Mouse (Mus musculus): ENCODE results near the gene Nr4a1. TPM values are rescaled to one million over a fixed set of nuclear protein-coding genes. Genes with fewer than 3 reads are reported as not detected.

Nr4a1 gene
- total and polyA plus RNA-seq, 3 experiments = 0.60 to 1.6 (median 0.89) TPM

- H3K27ac ChIP-seq (ENCODE audit: insufficient read depth, low read depth) = no peak overlapping the region
- no peak overlapping the region for H3K4me3 ChIP-seq (replicated peaks in 1 of 3; ENCODE audit: low read depth in 2 of 3, low read length in 2 of 3, poor library complexity in 1 of 3)
Measured at GRCm38 (mm10) chr15:101248029-101248710, 5.9 kb upstream of the Nr4a1 start.

GRCm38 (mm10) chr15:101250220-101250800, 3.8 kb upstream of the Nr4a1 start:
- TF ChIP-seq CHD2 (IDR thresholded peaks at IDR 0.05; ENCODE audit: low read length) (no peak), RCOR1 (conservative IDR thresholded peaks at IDR 0.05; ENCODE audit: low read depth, low read length) (no peak), KAT2A (IDR thresholded peaks at IDR 0.05; ENCODE audit: insufficient replicate concordance, low read length) (no peak), POLR2AphosphoS2 (IDR thresholded peaks at IDR 0.05; ENCODE audit: low read depth, low read length) (no peak), ELF1 (IDR thresholded peaks at IDR 0.05; ENCODE audit: low read depth, low read length) (no peak), MAFK (IDR thresholded peaks at IDR 0.05; ENCODE audit: insufficient replicate concordance, low read length) (no peak), MEF2A (IDR thresholded peaks at IDR 0.05; ENCODE audit: borderline replicate concordance, low read depth, low read length) (no peak), NELFE (IDR thresholded peaks at IDR 0.05; ENCODE audit: low read depth, low read length) (no peak), USF2 (conservative IDR thresholded peaks at IDR 0.05; ENCODE audit: low read depth, low read length) (no peak), NRF1 (IDR thresholded peaks at IDR 0.05; ENCODE audit: low read depth, low read length) (no peak), POLR2A (IDR thresholded peaks at IDR 0.05; ENCODE audit: low read depth, low read length) (no peak), SIN3A (IDR thresholded peaks at IDR 0.05; ENCODE audit: low read length) (no peak), PAX5 (IDR thresholded peaks at IDR 0.05; ENCODE audit: low read length) (no peak)
- H3K27ac ChIP-seq (ENCODE audit: insufficient read depth, low read depth) = no peak overlapping the region
- H3K9me3 ChIP-seq (replicated peaks; ENCODE audit: low read length) = peaks cover 41% of the 10 kb centered on the region
- peaks cover 9 to 51% of the 10 kb centered on the region in 2 experiments for H3K4me1 ChIP-seq (ENCODE audit: control insufficient read depth in 1 of 2, insufficient read depth in 2 of 2)
- no peak overlapping the region for H3K4me2 ChIP-seq (ENCODE audit: insufficient read depth, low read depth, poor library complexity, severe bottlenecking)
- H3K4me3 ChIP-seq (replicated peaks in 1 of 3; ENCODE audit: low read depth in 2 of 3, low read length in 2 of 3, poor library complexity in 1 of 3) = no peak overlapping the region
- H3K36me3 ChIP-seq (replicated peaks in 1 of 2; ENCODE audit: control insufficient read depth in 1 of 2, insufficient read depth in 1 of 2, low read length in 1 of 2) = no peaks in the 10 kb centered on the region
- dilution Hi-C loops (cut with MboI; ENCODE audit: extremely low pct_ligation_motif_present, extremely low pct_unique_long_range_greater_than_20kb, low sequenced_read_pairs) = no loop called here
- no peaks in the 10 kb centered on the region for H3K79me2 ChIP-seq (replicated peaks; ENCODE audit: control insufficient read depth, extremely low read depth, insufficient read depth, poor library complexity, severe bottlenecking)
- H3K9ac ChIP-seq (ENCODE audit: insufficient read depth, low read depth) = no peak overlapping the region
- in situ Hi-C loops (cut with MboI; ENCODE audit: low pct_ligation_motif_present, low pct_unique_long_range_greater_than_20kb, low sequenced_read_pairs) = no loop called here
- no peak for DNase-seq (ENCODE audit: extremely low read depth)
- peaks cover 45% of the 10 kb centered on the region for H3K27me3 ChIP-seq (replicated peaks)

More at GRCm38 (mm10) chr15:101248029-101248710, 5.9 kb upstream of the Nr4a1 start:
- dilution Hi-C loops (cut with MboI; ENCODE audit: extremely low pct_ligation_motif_present, extremely low pct_unique_long_range_greater_than_20kb, low sequenced_read_pairs) = no loop called here
- in situ Hi-C loops (cut with MboI; ENCODE audit: low pct_ligation_motif_present, low pct_unique_long_range_greater_than_20kb, low sequenced_read_pairs) = no loop called here
- Histone ChIP-seq H3K4me1 (ENCODE audit: control insufficient read depth in 1 of 2, insufficient read depth in 2 of 2) (peaks cover 3 to 34% of the 10 kb centered on the region in 2 experiments), H3K9me3 (replicated peaks; ENCODE audit: low read length) (peaks cover 39% of the 10 kb centered on the region), H3K79me2 (replicated peaks; ENCODE audit: control insufficient read depth, extremely low read depth, insufficient read depth, poor library complexity, severe bottlenecking) (no peaks in the 10 kb centered on the region), H3K36me3 (replicated peaks in 1 of 2; ENCODE audit: control insufficient read depth in 1 of 2, insufficient read depth in 1 of 2, low read length in 1 of 2) (no peaks in the 10 kb centered on the region), H3K4me2 (ENCODE audit: insufficient read depth, low read depth, poor library complexity, severe bottlenecking) (no peak overlapping the region), H3K9ac (ENCODE audit: insufficient read depth, low read depth) (no peak overlapping the region), H3K27me3 (replicated peaks) (peaks cover 37% of the 10 kb centered on the region)
- DNase-seq (ENCODE audit: extremely low read depth) = no peak
- TF ChIP-seq ZC3H11A (IDR thresholded peaks at IDR 0.05; ENCODE audit: low read depth, low read length) (no peak), CHD1 (IDR thresholded peaks at IDR 0.05; ENCODE audit: low read depth, low read length) (no peak), EP300 (IDR thresholded peaks at IDR 0.05; ENCODE audit: low read length) (no peak), BHLHE40 (IDR thresholded peaks at IDR 0.05; ENCODE audit: low read depth, low read length) (no peak), CHD2 (IDR thresholded peaks at IDR 0.05; ENCODE audit: low read length) (no peak), SMC3 (IDR thresholded peaks at IDR 0.05; ENCODE audit: low read depth, low read length) (no peak), MYC (IDR thresholded peaks at IDR 0.05; ENCODE audit: low read depth, low read length) (no peak), NELFE (IDR thresholded peaks at IDR 0.05; ENCODE audit: low read depth, low read length) (no peak), JUND (conservative IDR thresholded peaks at IDR 0.05; ENCODE audit: low read depth, low read length) (no peak), MAZ (IDR thresholded peaks at IDR 0.05; ENCODE audit: low read depth, low read length) (no peak), NRF1 (IDR thresholded peaks at IDR 0.05; ENCODE audit: low read depth, low read length) (no peak), CTCF (conservative IDR thresholded peaks at IDR 0.05 in 1 of 2, IDR thresholded peaks at IDR 0.05 in 1 of 2; ENCODE audit: low read depth in 2 of 2, low read length in 2 of 2) (no peak), SIN3A (IDR thresholded peaks at IDR 0.05; ENCODE audit: low read length) (no peak), MEF2A (IDR thresholded peaks at IDR 0.05; ENCODE audit: borderline replicate concordance, low read depth, low read length) (no peak), UBTF (IDR thresholded peaks at IDR 0.05; ENCODE audit: low read depth, low read length) (no peak), USF2 (conservative IDR thresholded peaks at IDR 0.05; ENCODE audit: low read depth, low read length) (no peak), ZKSCAN1 (IDR thresholded peaks at IDR 0.05; ENCODE audit: borderline replicate concordance, low read depth, low read length) (no peak)

Data from CH12.LX (cell line).